Mouse (Mus musculus) embryonic facial prominence, embryonic 14.5 days (tissue): Measurements from ENCODE around the gene Sarnp. TPM values are rescaled to one million over a fixed set of nuclear protein-coding genes. Genes with fewer than 3 reads are reported as not detected.
A peak's percentile ranks its signal among the peaks of the same experiment; 100 is the strongest.

Source experiments
- ATAC-seq: fragments of 200-750 bp; cut with Nextera tagmentation; 2 replicates; pipeline ENCODE4 v1.8.0; 2017; ENCODE audit warnings: low read depth, moderate number of reproducible peaks, moderate TSS enrichment
- DNase-seq: peaks from one replicate; pipeline ENCODE4 v3.0.0-alpha.2; 2015; ENCODE audit warnings: low spot score
- H3K27ac ChIP-seq: fragments of 300-500 bp; sonication (generic); replicated peaks from 2 replicates; pipeline ENCODE4 v1.5.1; 2014; ENCODE audit warnings: low read depth, mild to moderate bottlenecking, low read length, moderate library complexity
- H3K27me3 ChIP-seq: fragments of 300-500 bp; sonication (generic); replicated peaks from 2 replicates; pipeline ENCODE4 v1.6.1; 2014; ENCODE audit warnings: low read length; ENCODE audit not compliant: control insufficient read depth, insufficient read depth
- H3K36me3 ChIP-seq: fragments of 300-500 bp; sonication (generic); 2 replicates; pipeline ENCODE4 v1.6.1; 2014; ENCODE audit warnings: low read length, mixed read lengths; ENCODE audit not compliant: control insufficient read depth, insufficient read depth
- H3K4me1 ChIP-seq: fragments of 300-500 bp; sonication (generic); 2 replicates; pipeline ENCODE4 v1.6.1; 2014; ENCODE audit warnings: antibody characterized with exemption, low read length; ENCODE audit not compliant: control insufficient read depth, insufficient read depth
- H3K4me2 ChIP-seq: fragments of 300-500 bp; sonication (generic); 2 replicates; pipeline ENCODE4 v1.6.1; 2014; ENCODE audit warnings: low read depth, mild to moderate bottlenecking, low read length, moderate library complexity, mixed read lengths
- H3K4me3 ChIP-seq: fragments of 300-500 bp; sonication (generic); 2 replicates; pipeline ENCODE4 v1.5.1; 2014; ENCODE audit warnings: low read depth, mild to moderate bottlenecking, low read length
- H3K9ac ChIP-seq: fragments of 300-500 bp; sonication (generic); 2 replicates; pipeline ENCODE4 v1.6.1; 2014; ENCODE audit warnings: low read depth, mild to moderate bottlenecking, low read length, moderate library complexity, mixed read lengths
- H3K9me3 ChIP-seq: fragments of 300-500 bp; sonication (generic); 2 replicates; pipeline ENCODE4 v1.6.1; 2016; ENCODE audit warnings: low read length; ENCODE audit not compliant: control insufficient read depth
- WGBS: fragments of 180-500 bp; shearing (Covaris S2); extraction: QIAGEN DNeasy Blood & Tissue Kit; methylation state at CpG from one replicate; pipeline ENCODE4 v1.1.7; 2014; 5-methylcytosine and 5-hydroxymethylcytosine counted together
- polyA plus RNA-seq: library from polyadenylated mRNA; unstranded; fragments of >200 nt; fragmentation: Nextera tagmentation; extraction: Ambion mirVana; gene quantifications from 2 replicates; pipeline ENCODE4 v1.2.1, GENCODE M21; 2014

The Sarnp gene
- polyA plus RNA-seq, 1 experiment from 2014 or later, result 194 TPM

DNA sequence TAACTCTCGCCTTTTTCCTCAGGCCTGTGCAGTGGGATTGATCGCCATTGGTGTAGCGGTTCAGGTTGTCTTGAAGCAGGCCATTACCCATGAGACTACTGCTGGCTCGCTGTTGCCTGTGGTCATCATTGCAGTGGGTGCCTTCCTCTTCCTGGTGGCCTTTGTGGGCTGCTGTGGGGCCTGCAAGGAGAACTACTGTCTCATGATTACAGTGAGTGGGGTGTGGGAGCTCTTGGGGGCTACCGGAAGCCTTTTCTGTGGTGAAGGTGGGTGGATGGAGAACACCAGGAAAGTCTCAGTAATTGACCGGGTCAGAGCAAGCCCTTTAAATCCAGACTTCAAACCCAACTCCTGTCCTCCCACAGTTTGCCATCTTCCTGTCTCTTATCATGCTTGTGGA, 94.3 kb downstream of the Sarnp start:
- H3K9me3 ChIP-seq, result no peaks in the 10 kb centered on the region
- H3K4me3 ChIP-seq, result peak overlapping the region; percentile 94
- H3K4me1 ChIP-seq, result peaks cover 10% of the 10 kb centered on the region
- H3K9ac ChIP-seq, result peak overlapping the region; percentile 99
- DNase-seq (no peak), ATAC-seq (no peak)
- no peaks in the 10 kb centered on the region for H3K27me3 ChIP-seq
- H3K27ac ChIP-seq, result no peak overlapping the region
- WGBS, result 82% methylated on average over 6 of the region's 6 CpGs
- peak overlapping the region; percentile 75 for H3K4me2 ChIP-seq
- peaks cover 45% of the 10 kb centered on the region for H3K36me3 ChIP-seq

DNA sequence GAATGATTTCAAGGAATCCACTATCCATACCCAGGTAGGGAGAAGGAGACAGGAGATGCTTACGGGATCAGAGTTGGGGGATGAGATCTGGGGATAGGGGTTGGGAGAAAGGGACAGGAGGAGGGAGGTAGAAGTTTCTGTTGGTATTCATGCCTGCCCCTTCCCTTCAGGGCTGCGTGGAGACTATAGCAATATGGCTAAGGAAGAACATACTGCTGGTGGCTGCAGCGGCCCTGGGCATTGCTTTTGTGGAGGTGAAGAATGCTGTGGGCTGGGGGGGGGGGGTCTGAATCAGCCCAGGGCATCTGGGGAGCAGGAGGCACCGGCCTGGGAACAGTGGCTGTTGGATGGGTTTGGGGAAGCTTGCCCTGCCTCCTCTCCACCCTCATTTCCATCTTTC, 95.1 kb downstream of the Sarnp start:
- Histone ChIP-seq H3K9ac (0 out of 2 replicates have a peak overlapping the region, but pooled peaks have one; percentile 3), H3K27ac (no peak overlapping the region), H3K4me3 (no peak overlapping the region), H3K36me3 (peaks cover 53% of the 10 kb centered on the region), H3K27me3 (no peaks in the 10 kb centered on the region), H3K4me2 (peak overlapping the region; percentile 20; the same call in 1 of the 2 replicates), H3K4me1 (peaks cover 10% of the 10 kb centered on the region), H3K9me3 (no peaks in the 10 kb centered on the region)
- WGBS, result 82% methylated on average over 3 of the region's 4 CpGs
- no peak for ATAC-seq
- no peak for DNase-seq

DNA sequence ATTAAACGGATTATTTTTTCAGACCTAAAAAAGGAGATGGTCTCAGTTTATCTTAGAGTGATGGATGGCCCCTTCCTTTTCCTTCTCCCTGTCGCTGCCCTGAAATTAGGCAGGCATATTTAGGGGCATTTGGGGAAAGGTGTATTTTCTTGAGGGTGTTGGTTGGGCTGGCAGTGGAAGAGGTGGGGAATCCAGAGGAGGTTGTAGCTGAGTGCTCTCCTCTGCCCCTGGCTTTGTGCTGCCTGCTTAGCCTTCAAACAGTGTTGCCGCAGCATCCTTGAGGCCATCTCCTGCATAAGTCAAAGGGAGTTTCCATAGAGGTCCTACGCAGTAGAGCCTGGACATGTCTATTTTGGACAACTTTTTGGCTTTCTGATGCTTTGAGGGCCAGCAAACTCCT, 95.7 kb downstream of the Sarnp start:
- Histone ChIP-seq H3K4me1 (peaks cover 10% of the 10 kb centered on the region), H3K36me3 (peaks cover 58% of the 10 kb centered on the region), H3K27me3 (no peaks in the 10 kb centered on the region), H3K9ac (0 out of 2 replicates have a peak overlapping the region, but pooled peaks have one; percentile 3), H3K4me2 (peak overlapping the region; percentile 16), H3K9me3 (no peaks in the 10 kb centered on the region), H3K27ac (peak overlapping the region; percentile 16), H3K4me3 (no peak overlapping the region)
- DNase-seq (no peak), ATAC-seq (no peak)
- WGBS, result 89% methylated on average over 4 of the region's 4 CpGs

DNA sequence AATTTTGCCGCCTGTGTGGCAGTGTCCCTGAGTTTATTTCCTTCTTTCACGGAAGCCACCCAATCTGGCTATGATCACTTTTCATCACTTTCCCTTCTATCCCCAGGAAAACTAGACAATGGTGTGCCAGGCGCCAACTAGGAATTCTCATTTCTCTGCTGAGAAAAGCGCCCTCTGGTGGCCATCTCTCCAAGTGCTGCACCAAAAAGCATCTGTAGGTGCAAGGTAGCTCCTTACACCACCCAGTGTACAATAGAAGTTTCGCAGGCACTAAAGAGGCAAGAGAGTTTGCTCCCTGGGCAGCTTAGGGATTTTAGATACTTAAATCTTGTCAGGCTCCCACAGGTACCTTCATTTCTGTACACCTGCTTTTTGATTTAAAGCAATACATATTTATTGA, 96.1 kb downstream of the Sarnp start:
- Histone ChIP-seq H3K9ac (0 out of 2 replicates have a peak overlapping the region, but pooled peaks have one; percentile 3), H3K4me3 (no peak overlapping the region), H3K9me3 (no peaks in the 10 kb centered on the region), H3K4me1 (peaks cover 10% of the 10 kb centered on the region), H3K27me3 (no peaks in the 10 kb centered on the region), H3K4me2 (peak overlapping the region; percentile 16), H3K36me3 (peaks cover 63% of the 10 kb centered on the region), H3K27ac (peak overlapping the region; percentile 16; the same call in 1 of the 2 replicates)
- 10% methylated on average over 5 of the region's 5 CpGs for WGBS
- ATAC-seq (peak; percentile 26; the same call in 1 of the 2 replicates), DNase-seq (peak; percentile 92)

DNA sequence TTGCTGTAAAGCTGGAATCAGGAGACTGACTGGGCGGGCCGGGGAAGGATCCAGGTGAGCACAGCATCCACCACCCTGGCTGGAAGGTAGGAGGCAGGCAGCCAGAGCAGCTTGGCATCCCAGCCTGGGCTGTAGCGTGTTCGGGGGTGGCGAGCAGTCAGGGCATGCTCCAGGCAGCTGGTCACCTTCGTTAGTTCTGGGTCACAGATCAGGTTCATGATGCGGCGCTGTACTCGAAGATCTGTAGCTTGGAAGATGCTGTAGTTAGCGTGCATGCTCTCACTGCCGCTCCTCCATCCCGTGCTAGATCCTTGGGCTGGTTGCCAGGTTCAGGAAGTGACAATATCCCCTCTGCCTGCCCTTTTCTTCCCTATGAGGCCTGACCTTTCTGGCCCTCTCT, 96.6 kb downstream of the Sarnp start:
- no peak overlapping the region for H3K9ac ChIP-seq
- H3K27ac ChIP-seq, result no peak overlapping the region
- no peak for DNase-seq
- 81% methylated on average over 12 of the region's 12 CpGs for WGBS
- no peak for ATAC-seq
- H3K9me3 ChIP-seq, result no peaks in the 10 kb centered on the region
- peaks cover 10% of the 10 kb centered on the region for H3K4me1 ChIP-seq
- H3K4me3 ChIP-seq, result no peak overlapping the region
- no peaks in the 10 kb centered on the region for H3K27me3 ChIP-seq
- no peak overlapping the region for H3K4me2 ChIP-seq
- H3K36me3 ChIP-seq, result peaks cover 66% of the 10 kb centered on the region

DNA sequence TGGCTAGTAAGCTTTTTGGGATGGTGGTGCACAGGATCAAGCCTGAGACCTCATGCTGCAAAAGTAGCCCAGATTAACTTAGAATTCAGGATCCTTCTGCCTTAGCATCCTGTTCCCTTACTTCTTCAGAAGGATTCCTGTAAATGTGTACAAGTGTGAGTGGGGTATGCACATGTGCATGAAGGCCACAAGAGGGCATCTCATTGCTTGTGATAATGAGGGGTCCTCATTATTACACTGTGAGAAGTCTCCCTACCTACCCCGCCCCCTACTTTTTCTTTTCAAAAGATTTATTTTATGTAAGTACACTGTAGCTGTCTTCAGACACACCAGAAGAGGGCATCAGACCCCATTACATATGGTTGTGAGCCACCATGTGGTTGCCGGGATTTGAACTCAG, 98.4 kb downstream of the Sarnp start:
- no peaks in the 10 kb centered on the region for H3K27me3 ChIP-seq
- ATAC-seq (no peak), DNase-seq (no peak)
- H3K9ac ChIP-seq, result no peak overlapping the region
- no peak overlapping the region for H3K27ac ChIP-seq
- peaks cover 10% of the 10 kb centered on the region for H3K4me1 ChIP-seq
- H3K9me3 ChIP-seq, result no peaks in the 10 kb centered on the region
- H3K4me2 ChIP-seq, result no peak overlapping the region
- H3K36me3 ChIP-seq, result peaks cover 66% of the 10 kb centered on the region
- H3K4me3 ChIP-seq, result no peak overlapping the region
- 95% methylated on average over 2 of the region's 2 CpGs for WGBS

DNA sequence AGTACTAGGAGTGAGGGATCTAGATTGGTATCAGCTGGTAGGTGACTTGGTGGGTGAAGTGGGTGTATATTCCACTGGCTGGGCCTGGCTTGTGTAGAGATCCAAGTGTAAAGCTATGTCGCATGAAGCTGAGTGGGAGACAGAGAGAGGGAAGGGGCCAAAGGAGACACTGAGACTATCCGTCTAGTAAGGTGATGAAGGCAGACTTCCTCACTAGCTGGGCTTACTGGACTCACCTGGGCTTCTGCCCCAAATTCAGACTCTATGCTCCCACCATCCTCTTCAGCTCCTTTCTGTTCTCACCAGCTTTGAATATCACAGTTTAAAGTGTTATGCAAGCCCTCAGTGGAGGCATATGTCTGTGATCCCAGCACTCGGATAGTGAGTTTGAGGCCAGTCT, 99.5 kb downstream of the Sarnp start:
- H3K36me3 ChIP-seq, result peaks cover 63% of the 10 kb centered on the region
- H3K9ac ChIP-seq, result no peak overlapping the region
- H3K4me2 ChIP-seq, result no peak overlapping the region
- no peaks in the 10 kb centered on the region for H3K27me3 ChIP-seq
- no peak overlapping the region for H3K4me3 ChIP-seq
- H3K27ac ChIP-seq, result no peak overlapping the region
- peaks cover 15% of the 10 kb centered on the region for H3K4me1 ChIP-seq
- H3K9me3 ChIP-seq, result no peaks in the 10 kb centered on the region
- WGBS, result 89% methylated on average over 3 of the region's 3 CpGs
- ATAC-seq (no peak), DNase-seq (no peak)

DNA sequence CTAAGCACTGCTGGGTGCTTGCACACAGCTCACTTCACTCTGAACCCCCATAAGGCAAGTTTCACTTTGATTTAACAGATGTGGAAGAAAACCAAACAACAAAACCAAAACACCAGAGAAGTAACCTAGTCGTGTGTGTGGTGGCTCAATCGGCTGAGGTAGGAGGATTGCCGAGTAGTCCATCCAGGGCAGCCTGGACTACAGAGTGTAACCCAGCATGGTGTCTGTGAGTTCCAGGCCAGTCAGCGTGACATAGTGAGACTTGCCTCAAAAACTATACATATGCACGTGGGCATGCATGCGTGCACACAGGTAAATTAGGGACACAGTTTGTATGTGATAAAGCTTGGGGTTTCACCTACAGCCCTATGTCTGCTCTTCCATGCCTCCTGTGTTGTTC, 100.3 kb downstream of the Sarnp start:
- no peaks in the 10 kb centered on the region for H3K27me3 ChIP-seq
- H3K36me3 ChIP-seq, result peaks cover 56% of the 10 kb centered on the region
- WGBS, result 92% methylated on average over 6 of the region's 6 CpGs
- no peak overlapping the region for H3K4me2 ChIP-seq
- no peak overlapping the region for H3K27ac ChIP-seq
- peaks cover 22% of the 10 kb centered on the region for H3K4me1 ChIP-seq
- no peaks in the 10 kb centered on the region for H3K9me3 ChIP-seq
- H3K4me3 ChIP-seq, result no peak overlapping the region
- no peak overlapping the region for H3K9ac ChIP-seq
- ATAC-seq (no peak), DNase-seq (no peak)

DNA sequence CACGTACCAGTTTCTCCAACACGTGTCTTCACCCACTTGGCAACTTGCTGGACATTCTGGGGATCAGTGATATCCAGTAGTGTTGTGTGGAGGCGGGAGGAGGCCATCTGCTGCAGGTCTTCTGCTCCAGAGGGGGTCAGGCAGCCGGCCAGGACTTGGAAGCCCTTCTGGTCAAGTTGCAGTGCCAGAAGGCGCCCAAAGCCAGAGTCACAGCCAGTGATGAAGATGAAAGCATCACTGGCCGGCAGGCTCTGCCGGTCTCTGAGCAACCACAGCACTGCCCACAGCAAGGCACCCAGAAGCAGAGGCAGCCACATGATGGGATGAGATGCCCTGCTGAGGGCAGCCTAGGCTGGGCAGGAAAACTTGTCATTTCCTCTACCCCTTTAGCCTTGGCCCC, 101.1 kb downstream of the Sarnp start:
- Histone ChIP-seq H3K27ac (no peak overlapping the region; the same call in 1 of the 2 replicates), H3K27me3 (no peaks in the 10 kb centered on the region), H3K9me3 (no peaks in the 10 kb centered on the region), H3K4me3 (no peak overlapping the region), H3K4me1 (peaks cover 22% of the 10 kb centered on the region), H3K36me3 (peaks cover 49% of the 10 kb centered on the region), H3K9ac (peak overlapping the region; percentile 19; the same call in 1 of the 2 replicates), H3K4me2 (no peak overlapping the region)
- no peak for ATAC-seq
- DNase-seq, result no peak
- 69% methylated on average over 7 of the region's 7 CpGs for WGBS
